Mouse (Mus musculus) midbrain, embryonic 15.5 days (tissue): ENCODE results near the gene Gm5565. TPM values are rescaled to one million over a fixed set of nuclear protein-coding genes. Genes with fewer than 3 reads are reported as not detected.
"Not testable (repeated sequence)": the region's sequence is repeated elsewhere in the genome, so short reads cannot be mapped to it uniquely, and the experiment has no call there.

Source experiments
- ATAC-seq: fragments of 200-750 bp; cut with Nextera tagmentation; replicated peaks from 2 replicates; pipeline ENCODE4 v1.8.0; 2017; ENCODE audit warnings: moderate TSS enrichment
- H3K27ac ChIP-seq: fragments of 300-500 bp; sonication (generic); 2 replicates; pipeline ENCODE4 v1.5.1; 2015; ENCODE audit warnings: mild to moderate bottlenecking, inconsistent platforms
- H3K27me3 ChIP-seq: fragments of 300-500 bp; sonication (generic); replicated peaks from 2 replicates; pipeline ENCODE4 v1.6.1; 2015; ENCODE audit warnings: inconsistent platforms
- H3K36me3 ChIP-seq: fragments of 300-500 bp; sonication (generic); replicated peaks from 2 replicates; pipeline ENCODE4 v1.6.1; 2015; ENCODE audit warnings: inconsistent platforms
- H3K4me1 ChIP-seq: fragments of 300-500 bp; sonication (generic); 2 replicates; pipeline ENCODE4 v1.6.1; 2015; ENCODE audit warnings: inconsistent platforms
- H3K4me2 ChIP-seq: fragments of 300-500 bp; sonication (generic); 2 replicates; pipeline ENCODE4 v1.6.1; 2015; ENCODE audit warnings: inconsistent platforms, mild to moderate bottlenecking, moderate library complexity
- H3K4me3 ChIP-seq: fragments of 300-500 bp; sonication (generic); 2 replicates; pipeline ENCODE4 v1.5.1; 2015; ENCODE audit warnings: mild to moderate bottlenecking, inconsistent platforms
- H3K9ac ChIP-seq: fragments of 300-500 bp; sonication (generic); 2 replicates; pipeline ENCODE4 v1.6.1; 2015; ENCODE audit warnings: mild to moderate bottlenecking, inconsistent platforms
- H3K9me3 ChIP-seq: fragments of 300-500 bp; sonication (generic); 2 replicates; pipeline ENCODE4 v1.6.1; 2016; ENCODE audit warnings: inconsistent platforms
- WGBS: fragments of 180-500 bp; shearing (Covaris S2); methylation state at CpG from one replicate; pipeline ENCODE4 v1.1.7; 2015; ENCODE audit warnings: mixed read lengths; 5-methylcytosine and 5-hydroxymethylcytosine counted together
- polyA plus RNA-seq: library from polyadenylated mRNA; unstranded; fragments of >200 nt; fragmentation: Nextera tagmentation; extraction: Ambion mirVana; gene quantifications from 2 replicates; pipeline ENCODE4 v1.2.1, GENCODE M21; 2015

Gene Gm5565
- polyA plus RNA-seq, result not detected in 2 replicates

GRCm38 (mm10) chr5:146160439-146160838 is at the start of gene Gm5565:
Gene Gm5565 (minus strand): TSS chr5:146160539.
- not testable (repeated sequence) for H3K9ac ChIP-seq, ATAC-seq, H3K4me3 ChIP-seq, H3K27me3 ChIP-seq, H3K36me3 ChIP-seq, H3K27ac ChIP-seq, H3K9me3 ChIP-seq, H3K4me1 ChIP-seq, H3K4me2 ChIP-seq
- WGBS, result 97% methylated on average over 3 of the region's 3 CpGs

DNA sequence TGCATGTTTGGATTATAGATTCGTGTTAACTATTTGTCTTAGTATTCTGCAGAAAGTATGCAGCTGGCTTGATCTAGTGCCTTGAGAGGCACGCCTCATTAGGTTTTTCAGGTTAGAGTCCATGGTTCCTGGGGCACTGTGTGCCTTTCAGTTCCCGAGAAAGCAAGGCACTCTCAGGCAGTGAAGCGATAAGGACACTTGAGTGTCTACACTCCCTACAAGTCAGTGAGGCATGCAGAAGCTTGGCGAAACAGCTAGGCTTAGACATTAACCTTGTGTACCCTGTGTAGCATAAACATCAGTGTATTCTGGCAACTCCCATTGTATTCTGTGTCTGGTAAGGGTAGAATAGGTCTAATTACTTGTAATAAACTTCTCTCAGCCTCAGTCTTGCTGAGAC is 45.2 kb upstream of the Gm5565 start:
- no peak overlapping the region for H3K9ac ChIP-seq
- no peak for ATAC-seq
- H3K4me3 ChIP-seq, result no peak overlapping the region
- H3K4me1 ChIP-seq, result no peaks in the 10 kb centered on the region
- peaks cover 67% of the 10 kb centered on the region for H3K36me3 ChIP-seq
- no peak overlapping the region for H3K27ac ChIP-seq
- no peak overlapping the region for H3K4me2 ChIP-seq
- no peaks in the 10 kb centered on the region for H3K27me3 ChIP-seq
- H3K9me3 ChIP-seq, result no peaks in the 10 kb centered on the region
- WGBS, result 96% methylated on average over 5 of the region's 5 CpGs

GRCm38 (mm10) chr5:146203921-146204320 is 43.6 kb upstream of the Gm5565 start:
- peaks cover 64% of the 10 kb centered on the region for H3K36me3 ChIP-seq
- H3K9ac ChIP-seq, result no peak overlapping the region
- H3K4me2 ChIP-seq, result no peak overlapping the region
- no peaks in the 10 kb centered on the region for H3K27me3 ChIP-seq
- WGBS, result 96% methylated on average over 2 of the region's 2 CpGs
- ATAC-seq, result no peak
- H3K4me3 ChIP-seq, result no peak overlapping the region
- no peaks in the 10 kb centered on the region for H3K9me3 ChIP-seq
- H3K4me1 ChIP-seq, result no peaks in the 10 kb centered on the region
- no peak overlapping the region for H3K27ac ChIP-seq

DNA sequence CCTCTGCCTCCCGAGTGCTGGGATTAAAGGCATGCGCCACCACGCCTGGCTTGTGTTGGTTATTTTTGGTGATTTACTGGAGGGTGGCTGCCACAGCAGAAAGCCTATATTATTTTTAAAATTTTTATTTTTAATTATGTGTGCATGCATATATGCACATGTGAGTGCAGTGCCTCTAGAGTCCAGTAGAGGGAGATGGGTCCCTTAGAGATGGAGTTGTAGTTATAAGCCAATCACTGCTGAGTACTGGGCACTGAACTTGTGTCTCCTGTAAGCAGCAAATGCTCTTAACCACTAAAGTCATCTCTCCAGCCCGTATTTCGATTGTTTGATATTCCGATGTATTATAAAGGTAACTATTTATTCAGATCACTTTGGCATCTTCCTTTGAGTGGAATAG is 40.2 kb upstream of the Gm5565 start:
- Histone ChIP-seq H3K4me2 (no peak overlapping the region), H3K9me3 (no peaks in the 10 kb centered on the region), H3K4me1 (no peaks in the 10 kb centered on the region), H3K4me3 (no peak overlapping the region), H3K9ac (no peak overlapping the region), H3K27ac (no peak overlapping the region), H3K27me3 (no peaks in the 10 kb centered on the region), H3K36me3 (peaks cover 41% of the 10 kb centered on the region)
- ATAC-seq, result no peak
- 97% methylated on average over 6 of the region's 6 CpGs for WGBS

- H3K9ac ChIP-seq, result no peak overlapping the region
- no peak overlapping the region for H3K4me2 ChIP-seq
- H3K9me3 ChIP-seq, result no peaks in the 10 kb centered on the region
- H3K4me1 ChIP-seq, result no peaks in the 10 kb centered on the region
- peaks cover 31% of the 10 kb centered on the region for H3K36me3 ChIP-seq
- WGBS, result 86% methylated on average over 2 of the region's 2 CpGs
- H3K27ac ChIP-seq, result no peak overlapping the region
- H3K4me3 ChIP-seq, result no peak overlapping the region
- no peak for ATAC-seq
- H3K27me3 ChIP-seq, result no peaks in the 10 kb centered on the region
These were observed 39.2 kb upstream of the Gm5565 start for GRCm38 (mm10) chr5:146199540-146199939.

DNA sequence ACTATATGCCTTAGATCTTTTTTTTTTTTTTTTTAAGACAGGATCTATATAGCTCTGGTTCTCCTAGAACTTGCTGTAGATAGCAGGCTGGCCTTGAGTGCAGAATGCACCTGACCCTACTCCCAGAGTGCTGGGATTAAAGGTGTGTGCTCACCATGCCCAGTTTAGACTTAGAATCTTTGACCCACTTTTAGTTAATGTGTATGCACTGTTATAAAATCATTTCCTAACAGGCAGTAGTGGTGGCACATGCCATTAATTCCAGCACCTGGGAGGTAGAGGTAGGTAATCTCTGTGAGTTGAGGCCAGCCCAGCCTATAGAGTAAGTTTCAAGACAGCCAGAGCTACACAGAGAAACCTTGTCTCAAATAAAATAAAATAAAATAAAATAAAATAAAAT is 38.7 kb upstream of the Gm5565 start:
- no peak overlapping the region for H3K9ac ChIP-seq
- H3K4me2 ChIP-seq, result no peak overlapping the region
- H3K9me3 ChIP-seq, result no peaks in the 10 kb centered on the region
- ATAC-seq, result no peak
- H3K27ac ChIP-seq, result no peak overlapping the region
- peaks cover 27% of the 10 kb centered on the region for H3K36me3 ChIP-seq
- no peaks in the 10 kb centered on the region for H3K4me1 ChIP-seq
- no peak overlapping the region for H3K4me3 ChIP-seq
- H3K27me3 ChIP-seq, result no peaks in the 10 kb centered on the region

DNA sequence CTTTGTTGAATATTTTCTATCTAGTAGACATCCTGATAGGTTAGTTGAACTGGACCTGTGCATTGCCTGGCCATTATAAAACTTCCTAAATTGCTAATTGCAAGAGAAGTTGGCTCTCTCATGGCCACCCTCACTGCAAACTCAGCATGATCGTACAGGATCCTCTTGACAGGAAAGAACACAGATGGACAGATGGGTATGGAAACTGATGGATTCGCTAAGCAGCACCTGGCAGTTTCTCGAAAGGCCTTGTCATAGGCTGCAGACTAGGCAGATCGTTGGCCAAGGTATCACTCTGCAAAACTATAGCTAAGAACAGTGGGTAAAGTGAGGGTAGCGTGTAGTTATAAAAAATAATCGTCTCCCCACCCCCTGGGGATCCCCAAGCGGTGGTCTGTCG is 33.0 kb upstream of the Gm5565 start:
- Histone ChIP-seq H3K4me1 (no peaks in the 10 kb centered on the region), H3K4me3 (no peak overlapping the region), H3K4me2 (no peak overlapping the region), H3K27me3 (no peaks in the 10 kb centered on the region), H3K9ac (no peak overlapping the region), H3K36me3 (peaks cover 3% of the 10 kb centered on the region; the same call in 1 of the 2 replicates), H3K27ac (no peak overlapping the region), H3K9me3 (no peaks in the 10 kb centered on the region)
- no peak for ATAC-seq
- WGBS, result 85% methylated on average over 8 of the region's 8 CpGs

GRCm38 (mm10) chr5:146190501-146191269 is 30.3 kb upstream of the Gm5565 start:
- no peaks in the 10 kb centered on the region for H3K9me3 ChIP-seq
- no peaks in the 10 kb centered on the region for H3K36me3 ChIP-seq
- H3K27me3 ChIP-seq, result no peaks in the 10 kb centered on the region
- H3K9ac ChIP-seq, result no peak overlapping the region
- 64% methylated on average over 3 of the region's 3 CpGs for WGBS
- ATAC-seq, result no peak
- no peak overlapping the region for H3K4me2 ChIP-seq
- H3K4me1 ChIP-seq, result no peaks in the 10 kb centered on the region
- H3K27ac ChIP-seq, result no peak overlapping the region
- H3K4me3 ChIP-seq, result no peak overlapping the region

DNA sequence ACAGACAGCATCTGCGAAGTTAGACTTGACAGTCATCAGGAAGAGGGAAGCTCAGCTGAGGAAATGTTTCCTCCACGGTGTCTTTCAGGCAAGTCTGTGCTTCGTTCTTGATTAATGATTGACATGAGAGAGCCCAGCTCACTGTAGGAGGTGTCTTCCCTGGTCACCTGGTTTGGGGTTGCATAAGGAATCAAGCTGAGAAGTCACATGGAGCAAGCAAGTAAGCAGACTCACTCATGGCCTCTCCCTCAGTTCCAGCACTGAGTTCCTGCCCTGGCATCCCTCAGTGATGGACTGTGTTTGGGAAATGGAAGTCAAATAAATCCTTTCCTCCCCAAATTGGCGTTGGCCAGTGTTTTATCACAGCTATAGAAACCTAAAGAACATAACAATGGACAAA is 29.8 kb upstream of the Gm5565 start:
- no peaks in the 10 kb centered on the region for H3K4me1 ChIP-seq
- ATAC-seq, result no peak
- no peak overlapping the region for H3K27ac ChIP-seq
- no peak overlapping the region for H3K9ac ChIP-seq
- WGBS, result 64% methylated on average over 4 of the region's 4 CpGs
- H3K27me3 ChIP-seq, result no peaks in the 10 kb centered on the region
- no peaks in the 10 kb centered on the region for H3K9me3 ChIP-seq
- no peaks in the 10 kb centered on the region for H3K36me3 ChIP-seq
- no peak overlapping the region for H3K4me3 ChIP-seq
- H3K4me2 ChIP-seq, result no peak overlapping the region

DNA sequence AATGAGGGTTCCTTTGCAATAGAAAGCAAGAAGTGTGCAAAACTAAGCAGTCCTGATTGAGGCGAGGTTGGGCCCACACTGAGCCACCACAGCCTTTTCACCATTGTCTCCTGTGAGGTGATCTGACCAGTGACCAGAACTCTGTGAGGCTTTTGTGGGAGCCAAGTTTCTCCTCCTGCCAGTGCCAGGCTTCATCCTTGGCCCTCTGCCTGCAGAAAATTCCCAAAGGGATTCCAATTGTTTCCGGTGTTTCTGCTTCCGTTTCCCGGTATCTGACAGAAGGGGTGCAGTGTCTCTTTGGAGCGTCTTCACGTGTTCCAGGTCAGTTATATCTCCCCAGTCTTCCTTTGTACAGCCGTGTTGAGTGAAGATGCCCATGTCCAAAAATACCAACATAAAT is 28.4 kb upstream of the Gm5565 start:
- no peaks in the 10 kb centered on the region for H3K27me3 ChIP-seq
- H3K4me1 ChIP-seq, result no peaks in the 10 kb centered on the region
- no peaks in the 10 kb centered on the region for H3K9me3 ChIP-seq
- no peak overlapping the region for H3K4me2 ChIP-seq
- 88% methylated on average over 7 of the region's 7 CpGs for WGBS
- no peak overlapping the region for H3K9ac ChIP-seq
- no peak for ATAC-seq
- H3K36me3 ChIP-seq, result no peaks in the 10 kb centered on the region
- H3K4me3 ChIP-seq, result no peak overlapping the region
- no peak overlapping the region for H3K27ac ChIP-seq

GRCm38 (mm10) chr5:146188144-146188543 is 27.8 kb upstream of the Gm5565 start:
- Histone ChIP-seq H3K27ac (no peak overlapping the region), H3K4me3 (no peak overlapping the region), H3K9ac (no peak overlapping the region), H3K4me2 (no peak overlapping the region), H3K9me3 (no peaks in the 10 kb centered on the region), H3K36me3 (no peaks in the 10 kb centered on the region), H3K4me1 (no peaks in the 10 kb centered on the region), H3K27me3 (no peaks in the 10 kb centered on the region)
- WGBS, result 88% methylated on average over 1 of the region's 1 CpGs
- ATAC-seq, result no peak

- WGBS, result 42% methylated on average over 5 of the region's 5 CpGs
- H3K4me1 ChIP-seq, H3K9me3 ChIP-seq, H3K4me2 ChIP-seq, H3K4me3 ChIP-seq, H3K27ac ChIP-seq, H3K27me3 ChIP-seq, H3K9ac ChIP-seq, H3K36me3 ChIP-seq, ATAC-seq: not testable (repeated sequence)
These were observed 27.1 kb upstream of the Gm5565 start for GRCm38 (mm10) chr5:146187441-146187840.

DNA sequence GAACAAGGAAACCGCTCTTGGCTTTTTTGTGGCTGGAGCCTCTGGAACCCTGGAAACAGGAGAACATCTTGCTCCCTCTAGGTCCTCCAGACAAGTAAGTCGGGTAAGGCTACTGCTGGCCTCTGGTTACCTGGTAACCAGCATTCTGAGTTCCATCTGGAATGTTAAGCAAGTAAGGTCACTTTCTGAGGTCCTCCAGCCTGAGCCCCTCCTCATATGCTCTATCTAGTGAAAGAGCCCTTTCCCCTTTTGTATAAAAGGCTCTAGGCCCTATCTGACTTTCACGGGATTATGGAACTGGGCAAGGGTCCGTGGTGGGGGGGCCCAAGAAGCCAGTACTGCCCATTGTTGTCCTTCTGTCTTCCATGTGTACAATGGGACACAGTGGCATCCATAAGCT is 24.9 kb upstream of the Gm5565 start, which contains the start of gene 1700001J03Rik:
TSS of gene 1700001J03Rik (minus strand) at position 101 of the 400 bp plus-strand sequence.
- H3K27me3 ChIP-seq, H3K4me3 ChIP-seq, H3K9me3 ChIP-seq, H3K36me3 ChIP-seq, H3K4me2 ChIP-seq, ATAC-seq, H3K9ac ChIP-seq, H3K4me1 ChIP-seq, H3K27ac ChIP-seq: not testable (repeated sequence)
- 78% methylated on average over 4 of the region's 4 CpGs for WGBS
